In the genomic region with DNA sequence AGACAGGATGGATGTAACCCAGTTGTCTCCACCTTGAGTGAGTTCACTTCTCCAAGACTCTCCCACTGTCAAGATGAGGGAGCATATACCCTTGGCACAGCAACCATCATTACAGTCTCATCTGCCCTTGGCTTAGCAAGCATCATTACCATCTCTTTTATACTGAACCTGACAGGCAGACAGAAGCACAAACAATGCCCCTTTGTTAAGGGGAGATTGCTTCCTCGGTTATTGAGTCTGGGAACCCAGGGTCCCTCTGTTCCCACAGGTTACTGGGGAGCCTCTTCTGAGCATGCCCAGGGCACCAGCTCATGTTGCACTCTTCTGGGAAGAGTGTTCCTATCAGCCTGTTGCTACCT, we compare ENCODE assay signal across 13 mouse cellular contexts.
DNase-seq lines count a peak whose midpoint lies in the region; ATAC-seq lines count a peak whose summit lies in the region.
"Had no signal": no experiment of that assay in that cellular context is flagged by ENCODE, and none has a peak within 500 bp of the region (broad histone marks: within the 10 kb centered on the region; RNA-seq: fewer than 3 reads in every experiment).

No protein-coding gene starts in this region.

- peaks cover 40% of the 10 kb centered on the region for H3K4me1 ChIP-seq in neural tube, embryonic 11.5 days (ENCODE audit: control insufficient read depth, insufficient read depth, low read length)
- peaks cover 41% of the 10 kb centered on the region for H3K4me1 ChIP-seq in neural tube, embryonic 15.5 days
- H3K4me1 ChIP-seq in midbrain, embryonic 11.5 days (ENCODE audit: control insufficient read depth, insufficient read depth, low read length): peaks cover 50% of the 10 kb centered on the region
- 0 out of 2 replicates have a peak, but pooled peaks cover 7% of the 10 kb centered on the region for H3K4me1 ChIP-seq in liver, embryonic 11.5 days (replicated peaks; ENCODE audit: control insufficient read depth, insufficient read depth, low read length)

- H3K27me3 ChIP-seq in neural tube, embryonic 11.5 days (ENCODE audit: control insufficient read depth, insufficient read depth, low read length): no peaks in the 10 kb centered on the region
- H3K27me3 ChIP-seq in neural tube, embryonic 15.5 days (replicated peaks): no peaks in the 10 kb centered on the region
- H3K27me3 ChIP-seq in midbrain, embryonic 11.5 days (ENCODE audit: control insufficient read depth, insufficient read depth, low read length): no peaks in the 10 kb centered on the region
- H3K27me3 ChIP-seq in liver, embryonic 11.5 days (replicated peaks; ENCODE audit: control insufficient read depth, insufficient read depth, low read length): no peaks in the 10 kb centered on the region
- H3K27me3 ChIP-seq: lung, embryonic 15.5 days had no signal

- ATAC-seq in neural tube, embryonic 11.5 days (ENCODE audit: insufficient read depth, low FRiP score, low TSS enrichment): peak; percentile 46; the same call in 1 of the 2 replicates
- ATAC-seq in neural tube, embryonic 15.5 days (ENCODE audit: low FRiP score): no peak
- ATAC-seq in midbrain, embryonic 11.5 days (ENCODE audit: low FRiP score): peak; percentile 58
- no peak for ATAC-seq in liver, embryonic 11.5 days (replicated peaks; ENCODE audit: low FRiP score)
- ATAC-seq: intestine, postnatal 0 days had no signal

- H3K9ac ChIP-seq in neural tube, embryonic 11.5 days (ENCODE audit: low read length): no peak overlapping the region
- no peak overlapping the region for H3K9ac ChIP-seq in neural tube, embryonic 15.5 days (replicated peaks)
- no peak overlapping the region for H3K9ac ChIP-seq in midbrain, embryonic 11.5 days (ENCODE audit: low read length)
- H3K9ac ChIP-seq in liver, embryonic 11.5 days (ENCODE audit: low read depth, low read length): no peak overlapping the region
- H3K9ac ChIP-seq: lung, embryonic 15.5 days had no signal

- H3K4me2 ChIP-seq in neural tube, embryonic 11.5 days (ENCODE audit: low read depth): no peak overlapping the region
- no peak overlapping the region for H3K4me2 ChIP-seq in neural tube, embryonic 15.5 days
- no peak overlapping the region for H3K4me2 ChIP-seq in midbrain, embryonic 11.5 days
- no peak overlapping the region for H3K4me2 ChIP-seq in liver, embryonic 11.5 days
- H3K4me2 ChIP-seq: lung, embryonic 15.5 days had no signal

- H3K9me3 ChIP-seq in neural tube, embryonic 11.5 days (ENCODE audit: control insufficient read depth, low read length): no peaks in the 10 kb centered on the region
- H3K9me3 ChIP-seq in neural tube, embryonic 15.5 days (replicated peaks): no peaks in the 10 kb centered on the region
- no peaks in the 10 kb centered on the region for H3K9me3 ChIP-seq in midbrain, embryonic 11.5 days (ENCODE audit: control insufficient read depth, low read length)
- H3K9me3 ChIP-seq in liver, embryonic 11.5 days (ENCODE audit: control insufficient read depth, low read length): no peaks in the 10 kb centered on the region
- H3K9me3 ChIP-seq: lung, embryonic 15.5 days had no signal

- 3% methylated on average over 1 of the region's 1 CpGs for whole genome bisulfite sequencing in neural tube, embryonic 11.5 days
- 5% methylated on average over 1 of the region's 1 CpGs for WGBS in neural tube, embryonic 15.5 days
- 6% methylated on average over 1 of the region's 1 CpGs for WGBS in midbrain, embryonic 11.5 days
- 56% methylated on average over 1 of the region's 1 CpGs for WGBS in liver, embryonic 11.5 days

- peak; percentile 59 for DNase-seq in embryo, embryonic 10.5 days (ENCODE audit: low spot score)
- no peak for DNase-seq in embryo, embryonic 11 days
- DNase-seq in neural tube, embryonic 11.5 days (ENCODE audit: low spot score): peak; percentile 44
- DNase-seq in midbrain, embryonic 11.5 days (ENCODE audit: low spot score, missing footprints): no peak
- DNase-seq in thymus, postnatal 36 days: no peak
- DNase-seq in layer of hippocampus, postnatal 25 days (ENCODE audit: extremely low spot score in 1 of 2, low spot score in 1 of 2): no peak
- DNase-seq in liver, embryonic 11.5 days (ENCODE audit: low spot score): no peak
- DNase-seq: adrenal gland, postnatal 36 days; cerebellum, adult 8-10 months; spleen, adult 18-20 months had no signal

- H3K4me3 ChIP-seq in neural tube, embryonic 11.5 days (ENCODE audit: low read depth, low read length): no peak overlapping the region
- no peak overlapping the region for H3K4me3 ChIP-seq in neural tube, embryonic 15.5 days (replicated peaks)
- H3K4me3 ChIP-seq in midbrain, embryonic 11.5 days (ENCODE audit: low read depth, low read length): no peak overlapping the region
- H3K4me3 ChIP-seq in liver, embryonic 11.5 days (ENCODE audit: low read depth, low read length): no peak overlapping the region
- H3K4me3 ChIP-seq: lung, embryonic 15.5 days had no signal

- peak overlapping the region; percentile 80 for H3K27ac ChIP-seq in neural tube, embryonic 11.5 days (ENCODE audit: low read depth, low read length)
- no peak overlapping the region for H3K27ac ChIP-seq in neural tube, embryonic 15.5 days (replicated peaks)
- peak overlapping the region; percentile 84 for H3K27ac ChIP-seq in midbrain, embryonic 11.5 days (ENCODE audit: low read depth, low read length)
- no peak overlapping the region for H3K27ac ChIP-seq in liver, embryonic 11.5 days (ENCODE audit: low read depth, low read length)
- H3K27ac ChIP-seq: lung, embryonic 15.5 days had no signal

- H3K36me3 ChIP-seq in neural tube, embryonic 11.5 days (ENCODE audit: control insufficient read depth, insufficient read depth, low read length): no peaks in the 10 kb centered on the region; the same call in 1 of the 2 replicates
- peaks cover 8% of the 10 kb centered on the region; the same call in 1 of the 2 replicates for H3K36me3 ChIP-seq in neural tube, embryonic 15.5 days
- no peaks in the 10 kb centered on the region; the same call in 1 of the 2 replicates for H3K36me3 ChIP-seq in midbrain, embryonic 11.5 days (ENCODE audit: control insufficient read depth, insufficient read depth, low read length)
- H3K36me3 ChIP-seq in liver, embryonic 11.5 days (ENCODE audit: control insufficient read depth, insufficient read depth, low read length): no peaks in the 10 kb centered on the region

Comparison
In these comparisons a context has a peak if more than half of its experiments do, and no peak if none do; other contexts are left out.
1. DNase-seq: peak in embryo, embryonic 10.5 days (single experiment) and neural tube, embryonic 11.5 days (single experiment); none in embryo, embryonic 11 days (single experiment), midbrain, embryonic 11.5 days (single experiment), thymus, postnatal 36 days (0 of 2), layer of hippocampus, postnatal 25 days (0 of 2) and liver, embryonic 11.5 days (single experiment).
2. ATAC-seq: peak in neural tube, embryonic 11.5 days (single experiment) and midbrain, embryonic 11.5 days (single experiment); none in neural tube, embryonic 15.5 days (single experiment) and liver, embryonic 11.5 days (single experiment).
3. H3K27ac ChIP-seq: peak in neural tube, embryonic 11.5 days (single experiment) and midbrain, embryonic 11.5 days (single experiment); none in neural tube, embryonic 15.5 days (single experiment) and liver, embryonic 11.5 days (single experiment).